Mouse (Mus musculus) mouse embryonic stem cell (cell line): ENCODE data around the gene Prm3.
"Not testable (repeated sequence)": the region's sequence is repeated elsewhere in the genome, so short reads cannot be mapped to it uniquely, and the experiment has no call there.

ENCODE experiments used
- in situ Hi-C, 2 experiments: fragments of 300-500 bp; cut with MboI; formaldehyde crosslinking; loops; 1 replicate in 1 of 2; 3 replicates in 1 of 2; pipeline ENCODE4 v1.14.3; 2019 to 2020; ENCODE audit warnings: low sequenced_read_pairs in 2 of 2, low pct_unique_long_range_greater_than_20kb in 1 of 2, mixed read lengths in 1 of 2; ENCODE audit not compliant: unreplicated experiment in 1 of 2

The Prm3 gene

GRCm38 (mm10) chr16:10810376-10810775, 19.7 kb upstream of the Prm3 start:
- in situ Hi-C loops, result no loop called here

GRCm38 (mm10) chr16:10805789-10806527, 15.2 kb upstream of the Prm3 start, which contains the start of gene Prm1:
Gene Prm1, minus strand, starts transcription at chr16:10805839.
- in situ Hi-C loops, result no loop called here

- in situ Hi-C loops, result not testable (repeated sequence)
These were observed 11.7 kb upstream of the Prm3 start for GRCm38 (mm10) chr16:10802420-10802819.

GRCm38 (mm10) chr16:10796034-10796433, 5.3 kb upstream of the Prm3 start, which contains the start of gene Prm2:
Gene Prm2, minus strand, starts transcription at chr16:10796134.
- in situ Hi-C loops, result no loop called here

GRCm38 (mm10) chr16:10788866-10789265, 1.8 kb downstream of the Prm3 start:
- in situ Hi-C loops, result no loop called here

GRCm38 (mm10) chr16:10788271-10788670, 2.4 kb downstream of the Prm3 start, which contains the start of gene Tnp2:
Gene Tnp2, minus strand, starts transcription at chr16:10788660.
- in situ Hi-C loops, result no loop called here

- in situ Hi-C loops, result no loop called here
These were observed 3.1 kb downstream of the Prm3 start for GRCm38 (mm10) chr16:10787548-10788058.

- in situ Hi-C loops, result no loop called here
These were observed 3.7 kb downstream of the Prm3 start for GRCm38 (mm10) chr16:10786782-10787547.

GRCm38 (mm10) chr16:10786288-10786687, 4.4 kb downstream of the Prm3 start:
- in situ Hi-C loops, result no loop called here

- in situ Hi-C loops, result no loop called here
These were observed 5.1 kb downstream of the Prm3 start, which contains the start of gene Socs1 for GRCm38 (mm10) chr16:10785371-10786231. Gene Socs1, minus strand, starts transcription at chr16:10785536.

- in situ Hi-C loops, result no loop called here
These were observed 5.8 kb downstream of the Prm3 start for GRCm38 (mm10) chr16:10784793-10785370.

GRCm38 (mm10) chr16:10783883-10784792, 6.6 kb downstream of the Prm3 start:
- in situ Hi-C loops, result no loop called here

- in situ Hi-C loops, result no loop called here
These were observed 7.3 kb downstream of the Prm3 start for GRCm38 (mm10) chr16:10783451-10783850.

- in situ Hi-C loops, result no loop called here
These were observed 7.6 kb downstream of the Prm3 start for GRCm38 (mm10) chr16:10783152-10783434.

GRCm38 (mm10) chr16:10782377-10783151, 8.2 kb downstream of the Prm3 start:
- in situ Hi-C loops, result no loop called here

- in situ Hi-C loops, result no loop called here
These were observed 8.8 kb downstream of the Prm3 start for GRCm38 (mm10) chr16:10781862-10782371.
